Mouse (Mus musculus): ENCODE measurements around the gene Mfsd2a.

- TF ChIP-seq CTCF (IDR thresholded peaks at IDR 0.05; ENCODE audit: low read depth, low read length) (no peak), POLR2A (IDR thresholded peaks at IDR 0.05; ENCODE audit: insufficient read depth, low read length) (no peak), EP300 (IDR thresholded peaks at IDR 0.05; ENCODE audit: insufficient read depth, low read depth, low read length) (no peak)
Observed at GRCm38 (mm10) chr4:122968106-122968505, 7.1 kb upstream of the Mfsd2a start.

All from ES-Bruce4 (cell line).